Mouse (Mus musculus) E14TG2a.4 (cell line): ENCODE results near the gene Ptpn12.
A peak's percentile ranks its signal among the peaks of the same experiment; 100 is the strongest.

Experiments used
- H3K27me3 ChIP-seq: 2 replicates; pipeline ENCODE4 v1.6.1; 2014; ENCODE audit warnings: low read length, control low read depth; ENCODE audit not compliant: insufficient read depth
- H3K36me3 ChIP-seq: 2 replicates; pipeline ENCODE4 v1.6.1; 2014; ENCODE audit warnings: low read length, control low read depth; ENCODE audit not compliant: insufficient read depth
- H3K4me1 ChIP-seq: replicated peaks from 2 replicates; pipeline ENCODE4 v1.6.1; 2014; ENCODE audit warnings: low read depth, low read length, control low read depth
- H3K4me3 ChIP-seq: replicated peaks from 2 replicates; pipeline ENCODE4 v1.5.1; 2014; ENCODE audit warnings: mild to moderate bottlenecking, low read length
- H3K9me3 ChIP-seq: 2 replicates; pipeline ENCODE4 v1.6.1; 2014; ENCODE audit warnings: low read length, control low read depth
- CTCF ChIP-seq: conservative IDR thresholded peaks from 2 replicates; pipeline ENCODE4 v1.5.1; 2014; ENCODE audit warnings: low read length
- NANOG ChIP-seq: IDR thresholded peaks from 2 replicates; pipeline ENCODE4 v1.6.1; 2014; ENCODE audit warnings: borderline replicate concordance, low read length, mixed read lengths
- POU5F1 ChIP-seq: IDR thresholded peaks from 2 replicates; pipeline ENCODE4 v1.6.1; 2014; ENCODE audit warnings: low read length, borderline replicate concordance

Ptpn12 gene

GRCm38 (mm10) chr5:20998427-20998826 lies 57.3 kb downstream of the Ptpn12 start:
- H3K36me3 ChIP-seq, result peaks cover 84% of the 10 kb centered on the region
- H3K9me3 ChIP-seq, result no peaks in the 10 kb centered on the region
- no peak overlapping the region for H3K4me3 ChIP-seq
- H3K27me3 ChIP-seq, result no peaks in the 10 kb centered on the region
- TF ChIP-seq NANOG (no peak), POU5F1 (no peak), CTCF (no peak)
- H3K4me1 ChIP-seq, result peaks cover 17% of the 10 kb centered on the region

GRCm38 (mm10) chr5:20997555-20997954 lies 58.2 kb downstream of the Ptpn12 start:
- Histone ChIP-seq H3K4me1 (peaks cover 17% of the 10 kb centered on the region), H3K9me3 (no peaks in the 10 kb centered on the region), H3K27me3 (no peaks in the 10 kb centered on the region), H3K36me3 (peaks cover 79% of the 10 kb centered on the region), H3K4me3 (no peak overlapping the region)
- no peak for TF ChIP-seq NANOG
- no peak for TF ChIP-seq POU5F1
- TF ChIP-seq CTCF, result no peak

DNA sequence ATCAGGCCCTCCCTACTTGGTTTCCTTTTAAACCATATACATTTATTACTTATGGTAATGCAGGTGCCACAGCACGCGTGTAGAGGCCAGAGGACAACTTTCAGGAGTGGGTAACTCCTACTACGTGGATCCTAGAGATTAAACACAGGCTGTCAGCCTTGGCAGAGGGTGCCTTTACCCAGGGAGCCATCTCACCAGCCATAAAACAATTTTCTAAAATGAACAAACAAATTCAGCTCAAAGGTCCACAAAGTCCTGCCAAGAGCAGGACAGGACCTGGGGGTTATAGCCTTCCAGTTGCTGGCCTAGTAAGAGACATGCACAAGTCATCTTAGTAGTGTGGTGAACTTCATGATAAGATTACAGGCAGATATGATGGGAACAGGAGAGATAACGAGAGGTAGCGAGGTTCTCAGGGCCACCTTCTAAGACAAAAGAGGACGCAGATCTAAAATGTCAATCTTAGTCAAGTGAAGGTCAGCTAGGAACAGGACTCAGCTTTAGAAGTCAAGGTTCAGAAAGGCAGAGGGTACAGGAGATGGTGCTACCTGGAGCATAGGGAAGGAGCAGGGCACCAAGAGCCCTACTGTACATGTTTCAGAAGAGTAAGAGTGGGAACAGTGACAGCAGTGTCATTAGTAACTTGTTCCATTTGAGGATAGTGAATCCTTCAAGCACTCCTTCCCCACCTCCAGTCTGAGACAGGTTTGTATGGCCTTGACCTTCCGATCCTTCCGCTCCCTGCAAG lies 65.5 kb downstream of the Ptpn12 start:
- Histone ChIP-seq H3K4me1 (peaks cover 13% of the 10 kb centered on the region), H3K36me3 (peaks cover 76% of the 10 kb centered on the region)
- TF ChIP-seq CTCF (no peak), NANOG (no peak), POU5F1 (no peak)

DNA sequence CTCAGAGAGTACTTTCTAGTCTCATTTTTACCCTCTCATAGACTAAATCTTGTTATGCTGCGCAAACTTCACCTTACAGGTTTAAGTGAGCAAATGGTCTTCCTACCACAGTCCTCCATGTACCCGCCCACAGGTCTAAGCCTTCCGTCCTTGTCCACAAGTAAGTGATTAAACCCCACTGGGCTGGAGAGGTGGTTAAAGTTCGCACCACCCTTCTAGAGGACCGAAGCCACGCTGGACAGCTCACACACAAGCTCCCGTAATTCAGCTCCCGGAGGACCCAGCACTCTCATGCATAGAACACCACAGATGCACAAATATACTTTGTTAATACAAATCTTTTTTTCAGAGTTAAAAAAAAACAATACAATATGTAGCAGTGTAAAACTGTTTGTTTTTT lies 69.4 kb downstream of the Ptpn12 start:
- Histone ChIP-seq H3K4me3 (no peak overlapping the region), H3K27me3 (no peaks in the 10 kb centered on the region), H3K4me1 (peaks cover 5% of the 10 kb centered on the region), H3K36me3 (peaks cover 56% of the 10 kb centered on the region), H3K9me3 (no peaks in the 10 kb centered on the region)
- TF ChIP-seq POU5F1 (no peak), CTCF (no peak), NANOG (no peak)

More for the DNA sequence above, 65.5 kb downstream of the Ptpn12 start:
- Histone ChIP-seq H3K27me3 (no peaks in the 10 kb centered on the region), H3K9me3 (no peaks in the 10 kb centered on the region), H3K4me3 (no peak overlapping the region)

- no peaks in the 10 kb centered on the region for H3K27me3 ChIP-seq
- no peaks in the 10 kb centered on the region for H3K9me3 ChIP-seq
- H3K4me3 ChIP-seq, result no peak overlapping the region
- peaks cover 7% of the 10 kb centered on the region for H3K4me1 ChIP-seq
- no peak for TF ChIP-seq NANOG
- no peak for TF ChIP-seq CTCF
- no peak for TF ChIP-seq POU5F1
- peaks cover 30% of the 10 kb centered on the region for H3K36me3 ChIP-seq
These were observed 72.2 kb downstream of the Ptpn12 start for GRCm38 (mm10) chr5:20983505-20983904.

DNA sequence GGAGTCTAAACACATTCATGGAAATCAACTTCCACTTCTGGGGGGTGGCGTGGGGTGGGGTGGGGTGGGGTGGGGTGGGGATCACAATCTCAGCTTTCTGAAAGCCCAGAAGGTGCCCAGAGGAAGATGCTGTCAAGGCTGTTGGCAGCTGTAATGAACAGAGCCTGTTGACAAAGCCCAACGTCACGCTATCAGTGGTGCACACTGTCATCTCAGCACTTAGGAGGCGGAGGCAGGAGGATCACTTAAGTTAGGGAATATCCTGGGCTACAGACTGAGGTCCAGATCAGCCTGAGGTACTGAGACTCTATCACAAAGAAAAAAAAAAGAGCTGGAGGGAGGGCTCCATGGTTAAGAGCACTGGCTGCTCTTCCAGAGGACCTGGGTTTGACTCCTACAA lies 81.0 kb downstream of the Ptpn12 start:
- Histone ChIP-seq H3K9me3 (no peaks in the 10 kb centered on the region), H3K36me3 (no peaks in the 10 kb centered on the region), H3K4me3 (no peak overlapping the region), H3K27me3 (peaks cover 19% of the 10 kb centered on the region), H3K4me1 (peaks cover 37% of the 10 kb centered on the region)
- TF ChIP-seq CTCF (no peak), NANOG (no peak), POU5F1 (no peak)

DNA sequence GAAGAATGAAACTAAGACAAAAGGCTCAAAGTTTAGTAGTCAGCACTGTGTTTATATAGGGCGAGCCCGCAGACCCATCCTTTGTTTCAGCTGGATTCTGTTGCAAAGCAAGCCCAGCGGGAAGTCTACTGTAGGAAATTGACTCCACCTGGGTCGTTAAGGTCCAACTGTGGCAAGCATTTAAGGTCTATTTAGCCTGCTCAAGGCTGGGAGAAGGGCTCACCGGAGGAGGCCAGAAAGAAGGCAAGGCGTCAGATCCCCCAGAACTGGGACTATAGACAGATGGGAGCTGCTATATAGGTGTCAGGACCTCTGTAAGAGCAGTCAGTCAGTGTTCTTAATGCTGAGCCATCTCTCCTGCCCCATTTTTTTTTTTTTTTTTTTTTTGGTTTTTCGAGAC lies 81.7 kb downstream of the Ptpn12 start:
- Histone ChIP-seq H3K4me3 (no peak overlapping the region), H3K27me3 (peaks cover 19% of the 10 kb centered on the region), H3K36me3 (no peaks in the 10 kb centered on the region), H3K4me1 (peaks cover 38% of the 10 kb centered on the region), H3K9me3 (no peaks in the 10 kb centered on the region)
- TF ChIP-seq CTCF, result no peak
- TF ChIP-seq POU5F1, result no peak
- TF ChIP-seq NANOG, result peak; percentile 93

DNA sequence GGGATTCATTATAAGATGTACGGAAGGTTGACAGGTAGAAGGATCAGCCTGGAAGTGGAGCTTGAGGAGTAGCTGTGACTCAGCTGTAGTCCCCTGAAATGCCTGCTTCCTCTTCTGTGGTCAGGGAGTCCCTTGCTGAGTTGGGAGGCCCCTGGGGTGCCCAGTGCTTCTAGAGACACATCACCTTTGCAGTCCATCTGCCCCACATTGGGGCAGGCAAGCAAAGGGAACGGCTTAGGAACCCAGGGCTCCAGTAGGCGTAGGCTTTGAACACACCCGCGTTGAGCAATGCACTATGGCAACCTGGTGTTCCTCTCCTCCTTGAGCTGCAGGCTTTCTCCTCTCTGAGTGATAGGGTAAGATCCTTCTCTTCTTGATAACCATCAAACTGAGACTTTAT lies 82.6 kb downstream of the Ptpn12 start:
- peaks cover 48% of the 10 kb centered on the region for H3K4me1 ChIP-seq
- H3K27me3 ChIP-seq, result peaks cover 19% of the 10 kb centered on the region
- 0 out of 2 replicates have a peak overlapping the region, but pooled peaks have one; percentile 10 for H3K4me3 ChIP-seq
- TF ChIP-seq CTCF (no peak), NANOG (no peak), POU5F1 (no peak)
- no peaks in the 10 kb centered on the region for H3K36me3 ChIP-seq
- H3K9me3 ChIP-seq, result no peaks in the 10 kb centered on the region

DNA sequence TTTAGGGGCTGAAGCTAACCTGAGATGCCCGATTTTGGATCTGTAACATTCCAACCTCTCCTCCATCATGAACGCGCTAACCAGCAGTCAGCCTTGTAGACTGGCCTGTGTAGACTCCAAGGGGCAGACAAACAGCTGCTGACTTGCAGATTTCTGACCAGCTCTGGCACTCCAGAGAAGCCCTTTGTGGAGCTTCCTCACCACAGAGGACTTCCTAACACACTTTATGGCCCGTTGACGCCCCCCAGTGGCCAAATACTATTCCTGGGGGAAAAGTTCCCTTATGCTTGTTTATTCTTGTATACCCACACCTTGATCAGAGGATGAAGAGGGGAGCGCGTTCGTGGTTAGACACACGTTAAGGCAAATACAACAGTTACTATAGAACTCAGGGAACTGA lies 86.7 kb downstream of the Ptpn12 start:
- TF ChIP-seq NANOG (no peak), CTCF (peak; percentile 64)
- no peaks in the 10 kb centered on the region; the same call in 1 of the 2 replicates for H3K9me3 ChIP-seq
- H3K4me1 ChIP-seq, result peaks cover 67% of the 10 kb centered on the region
- H3K36me3 ChIP-seq, result no peaks in the 10 kb centered on the region
- H3K4me3 ChIP-seq, result peak overlapping the region; percentile 43; the same call in 1 of the 2 replicates
- H3K27me3 ChIP-seq, result peaks cover 17% of the 10 kb centered on the region
